Mouse (Mus musculus): ENCODE measurements around the gene Myo3b. TPM values are rescaled to one million over a fixed set of nuclear protein-coding genes. Genes with fewer than 3 reads are reported as not detected.
"Not testable (repeated sequence)": the region's sequence is repeated elsewhere in the genome, so short reads cannot be mapped to it uniquely, and the experiment has no call there.

Gene Myo3b
- polyA plus RNA-seq (2015; fragmentation: Nextera tagmentation; extraction: Ambion mirVana), result 0.07 TPM in 1 of 2 replicates, not detected in the other

- H3K4me3 ChIP-seq (replicated peaks), result no peak within 1 kb of the TSS
- WGBS, result 23% methylated on average over 7 of the region's 7 CpGs
- no peak within 1 kb of the TSS for H3K4me2 ChIP-seq (replicated peaks)
- no peak within 1 kb of the TSS for H3K9ac ChIP-seq
- H3K9me3 ChIP-seq (replicated peaks), result no peaks in the 10 kb centered on the region
- H3K36me3 ChIP-seq, result no peaks in the 10 kb centered on the region
- no peaks in the 10 kb centered on the region for H3K27me3 ChIP-seq
- H3K4me1 ChIP-seq, result peaks cover 4% of the 10 kb centered on the region; the same call in 1 of the 2 replicates
- no peak for ATAC-seq (ENCODE audit: insufficient number of reproducible peaks, low FRiP score, low TSS enrichment, low read depth)
- H3K27ac ChIP-seq (replicated peaks), result no peak within 1 kb of the TSS
These were observed at the start of gene Myo3b for GRCm38 (mm10) chr2:70038752-70039151. Gene Myo3b, plus strand, starts transcription at chr2:70039126.

- H3K27ac ChIP-seq (replicated peaks), result no peak overlapping the region
- ATAC-seq (ENCODE audit: insufficient number of reproducible peaks, low FRiP score, low TSS enrichment, low read depth), result no peak
- no peaks in the 10 kb centered on the region for H3K27me3 ChIP-seq
- H3K9me3 ChIP-seq (replicated peaks), result no peaks in the 10 kb centered on the region
- no peak overlapping the region for H3K4me3 ChIP-seq (replicated peaks)
- WGBS, result 90% methylated on average over 6 of the region's 6 CpGs
- peaks cover 42% of the 10 kb centered on the region for H3K36me3 ChIP-seq
- no peaks in the 10 kb centered on the region for H3K4me1 ChIP-seq
- no peak overlapping the region for H3K4me2 ChIP-seq (replicated peaks)
- H3K9ac ChIP-seq, result no peak overlapping the region
These were observed 49.7 kb upstream of the Myo3b start for GRCm38 (mm10) chr2:69989224-69989623.

GRCm38 (mm10) chr2:69990647-69991046, 48.3 kb upstream of the Myo3b start:
- Histone ChIP-seq H3K4me2 (replicated peaks) (no peak overlapping the region), H3K4me3 (replicated peaks) (no peak overlapping the region), H3K9me3 (replicated peaks) (no peaks in the 10 kb centered on the region), H3K27me3 (no peaks in the 10 kb centered on the region), H3K4me1 (no peaks in the 10 kb centered on the region), H3K36me3 (peaks cover 42% of the 10 kb centered on the region), H3K27ac (replicated peaks) (no peak overlapping the region), H3K9ac (no peak overlapping the region)
- WGBS, result 43% methylated on average over 2 of the region's 2 CpGs
- ATAC-seq (ENCODE audit: insufficient number of reproducible peaks, low FRiP score, low TSS enrichment, low read depth), result no peak

- WGBS, result 89% methylated on average over 3 of the region's 3 CpGs
- not testable (repeated sequence) for H3K9ac ChIP-seq; H3K27ac ChIP-seq (replicated peaks); ATAC-seq (ENCODE audit: insufficient number of reproducible peaks, low FRiP score, low TSS enrichment, low read depth); H3K4me1 ChIP-seq; H3K4me2 ChIP-seq (replicated peaks); H3K27me3 ChIP-seq; H3K9me3 ChIP-seq (replicated peaks); H3K4me3 ChIP-seq (replicated peaks)
- peaks cover 45% of the 10 kb centered on the region for H3K36me3 ChIP-seq
These were observed 44.7 kb upstream of the Myo3b start for GRCm38 (mm10) chr2:69994082-69994736.

- no peak overlapping the region for H3K9ac ChIP-seq
- whole genome bisulfite sequencing, result 84% methylated on average over 2 of the region's 2 CpGs
- ATAC-seq (ENCODE audit: insufficient number of reproducible peaks, low FRiP score, low TSS enrichment, low read depth), result no peak
- no peak overlapping the region for H3K4me3 ChIP-seq (replicated peaks)
- H3K36me3 ChIP-seq, result peaks cover 39% of the 10 kb centered on the region
- H3K4me1 ChIP-seq, result no peaks in the 10 kb centered on the region
- no peak overlapping the region for H3K4me2 ChIP-seq (replicated peaks)
- H3K27ac ChIP-seq (replicated peaks), result no peak overlapping the region
- H3K27me3 ChIP-seq, result no peaks in the 10 kb centered on the region
- H3K9me3 ChIP-seq (replicated peaks), result no peaks in the 10 kb centered on the region
These were observed 44.1 kb upstream of the Myo3b start for GRCm38 (mm10) chr2:69994779-69995178.

- Histone ChIP-seq H3K27me3 (no peaks in the 10 kb centered on the region), H3K4me3 (replicated peaks) (no peak overlapping the region), H3K36me3 (peaks cover 23% of the 10 kb centered on the region), H3K9me3 (replicated peaks) (no peaks in the 10 kb centered on the region), H3K4me1 (no peaks in the 10 kb centered on the region), H3K4me2 (replicated peaks) (no peak overlapping the region), H3K27ac (replicated peaks) (no peak overlapping the region), H3K9ac (no peak overlapping the region)
- WGBS, result 86% methylated on average over 7 of the region's 7 CpGs
- no peak for ATAC-seq (ENCODE audit: insufficient number of reproducible peaks, low FRiP score, low TSS enrichment, low read depth)
These were observed 39.7 kb upstream of the Myo3b start for GRCm38 (mm10) chr2:69999097-69999770.

- WGBS, result 92% methylated on average over 6 of the region's 6 CpGs
- no peak overlapping the region for H3K9ac ChIP-seq
These were observed 38.6 kb upstream of the Myo3b start for GRCm38 (mm10) chr2:70000316-70000715.

GRCm38 (mm10) chr2:70006492-70006891, 32.4 kb upstream of the Myo3b start:
- Histone ChIP-seq H3K4me2 (replicated peaks) (no peak overlapping the region), H3K36me3 (peaks cover 21% of the 10 kb centered on the region), H3K4me3 (replicated peaks) (no peak overlapping the region), H3K9ac (no peak overlapping the region), H3K27ac (replicated peaks) (no peak overlapping the region), H3K9me3 (replicated peaks) (no peaks in the 10 kb centered on the region), H3K27me3 (no peaks in the 10 kb centered on the region), H3K4me1 (no peaks in the 10 kb centered on the region)
- 92% methylated on average over 2 of the region's 2 CpGs for WGBS
- ATAC-seq (ENCODE audit: insufficient number of reproducible peaks, low FRiP score, low TSS enrichment, low read depth), result no peak

More at GRCm38 (mm10) chr2:70000316-70000715, 38.6 kb upstream of the Myo3b start:
- H3K27me3 ChIP-seq, result no peaks in the 10 kb centered on the region
- no peaks in the 10 kb centered on the region for H3K9me3 ChIP-seq (replicated peaks)
- no peak overlapping the region for H3K27ac ChIP-seq (replicated peaks)
- no peaks in the 10 kb centered on the region for H3K4me1 ChIP-seq
- peaks cover 18% of the 10 kb centered on the region for H3K36me3 ChIP-seq
- no peak overlapping the region for H3K4me3 ChIP-seq (replicated peaks)
- no peak for ATAC-seq (ENCODE audit: insufficient number of reproducible peaks, low FRiP score, low TSS enrichment, low read depth)
- H3K4me2 ChIP-seq (replicated peaks), result no peak overlapping the region

- ATAC-seq (ENCODE audit: insufficient number of reproducible peaks, low FRiP score, low TSS enrichment, low read depth), result no peak
- Histone ChIP-seq H3K36me3 (peaks cover 22% of the 10 kb centered on the region), H3K9me3 (replicated peaks) (no peaks in the 10 kb centered on the region), H3K27ac (replicated peaks) (no peak overlapping the region), H3K9ac (no peak overlapping the region), H3K4me2 (replicated peaks) (no peak overlapping the region), H3K27me3 (no peaks in the 10 kb centered on the region), H3K4me3 (replicated peaks) (no peak overlapping the region), H3K4me1 (no peaks in the 10 kb centered on the region)
- WGBS, result 97% methylated on average over 8 of the region's 8 CpGs
These were observed 26.0 kb upstream of the Myo3b start for GRCm38 (mm10) chr2:70012941-70013340.

GRCm38 (mm10) chr2:70018236-70018635, 20.7 kb upstream of the Myo3b start:
- Histone ChIP-seq H3K4me1 (no peaks in the 10 kb centered on the region), H3K27ac (replicated peaks) (0 out of 2 replicates have a peak overlapping the region, but pooled peaks have one; percentile 39), H3K36me3 (peaks cover 38% of the 10 kb centered on the region), H3K4me3 (replicated peaks) (no peak overlapping the region), H3K4me2 (replicated peaks) (no peak overlapping the region), H3K9ac (no peak overlapping the region), H3K27me3 (no peaks in the 10 kb centered on the region), H3K9me3 (replicated peaks) (no peaks in the 10 kb centered on the region)
- no peak for ATAC-seq (ENCODE audit: insufficient number of reproducible peaks, low FRiP score, low TSS enrichment, low read depth)
- WGBS, result 50% methylated on average over 6 of the region's 6 CpGs

- Histone ChIP-seq H3K9me3 (replicated peaks) (no peaks in the 10 kb centered on the region), H3K4me2 (replicated peaks) (no peak overlapping the region), H3K36me3 (peaks cover 16% of the 10 kb centered on the region; the same call in 1 of the 2 replicates), H3K27me3 (no peaks in the 10 kb centered on the region), H3K4me3 (replicated peaks) (no peak overlapping the region), H3K4me1 (no peaks in the 10 kb centered on the region), H3K27ac (replicated peaks) (no peak overlapping the region), H3K9ac (no peak overlapping the region)
- ATAC-seq (ENCODE audit: insufficient number of reproducible peaks, low FRiP score, low TSS enrichment, low read depth), result no peak
- WGBS, result 98% methylated on average over 2 of the region's 2 CpGs
These were observed 14.5 kb upstream of the Myo3b start for GRCm38 (mm10) chr2:70024454-70024853.

Data from embryonic facial prominence, embryonic 15.5 days (tissue).